Mouse (Mus musculus): ENCODE results near the gene Got1. TPM values are rescaled to one million over a fixed set of nuclear protein-coding genes. Genes with fewer than 3 reads are reported as not detected.

Gene Got1
- polyA plus RNA-seq, 1 experiment from 2014 or later, result 60.2 TPM

Other genes with a start within 250 kb of the Got1 start
- 0.39 and 0.45 TPM in 2 replicates for gene Hpse2, start 136.2 kb downstream of the Got1 start, polyA plus RNA-seq (2016; fragmentation: Nextera tagmentation; extraction: Ambion mirVana)
- 0.27 and 0.53 TPM in 2 replicates for gene Cnnm1, start 84.2 kb downstream of the Got1 start, polyA plus RNA-seq (2016; fragmentation: Nextera tagmentation; extraction: Ambion mirVana)
- 0.21 and 0.42 TPM in 2 replicates for gene Nkx2-3, start 87.7 kb upstream of the Got1 start, polyA plus RNA-seq (2016; fragmentation: Nextera tagmentation; extraction: Ambion mirVana)
- 10.3 and 11.5 TPM in 2 replicates for gene Slc25a28, start 150.3 kb upstream of the Got1 start, polyA plus RNA-seq (2016; fragmentation: Nextera tagmentation; extraction: Ambion mirVana)
- 9.7 TPM in 2 replicates for gene Entpd7, start 165.1 kb upstream of the Got1 start, polyA plus RNA-seq (2016; fragmentation: Nextera tagmentation; extraction: Ambion mirVana)
- gene Cutc, start 228.4 kb upstream of the Got1 start, polyA plus RNA-seq (2016; fragmentation: Nextera tagmentation; extraction: Ambion mirVana), result 14.0 and 14.7 TPM in 2 replicates
- 13.7 and 16.5 TPM in 2 replicates for gene Cox15, start 228.4 kb upstream of the Got1 start, polyA plus RNA-seq (2016; fragmentation: Nextera tagmentation; extraction: Ambion mirVana)